In the genomic region with DNA sequence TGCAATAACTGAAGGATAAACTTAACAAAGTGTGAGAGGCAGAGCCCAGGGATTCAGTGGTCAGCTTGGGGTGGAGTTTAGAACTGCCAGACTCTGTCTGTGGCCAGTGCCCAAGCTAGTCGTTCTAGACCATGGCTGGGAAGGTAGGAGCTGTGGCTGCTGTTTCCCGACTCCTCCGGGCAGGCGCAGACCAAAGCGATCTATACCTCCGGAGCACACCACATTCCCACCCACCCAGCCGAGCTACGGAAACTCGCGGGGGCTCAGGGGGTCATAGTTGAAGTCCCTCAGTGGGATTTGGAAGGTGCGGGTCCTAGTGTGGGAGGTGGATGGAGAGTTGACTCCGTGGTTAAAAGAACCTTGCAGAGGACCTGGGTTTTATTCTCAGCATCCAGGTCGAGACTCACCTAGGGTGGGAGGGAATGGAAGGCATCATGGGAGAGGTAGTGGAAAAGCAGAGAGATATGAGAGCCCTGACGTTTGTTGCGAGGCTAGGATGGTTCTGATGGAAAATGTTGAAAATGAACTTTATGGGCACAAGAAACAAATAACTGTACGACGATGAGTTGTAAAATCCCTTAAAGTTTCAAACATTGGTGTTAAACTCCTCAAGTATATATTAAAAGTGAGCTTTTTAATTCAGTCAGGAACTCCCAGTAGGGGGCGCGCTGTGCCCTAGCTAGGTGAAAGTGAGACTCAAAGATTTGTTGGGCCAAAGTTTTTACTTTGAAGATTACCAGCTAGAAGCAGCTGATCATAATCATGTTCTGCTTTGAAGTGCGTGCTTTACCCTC, we compare ENCODE assay signal across 8 mouse cellular contexts. TPM values are rescaled to one million over a fixed set of nuclear protein-coding genes. Genes with fewer than 3 reads are reported as not detected.
DNase-seq lines count a peak whose midpoint lies in the region; ATAC-seq and TF ChIP-seq lines count a peak whose summit lies in the region.

No protein-coding gene starts in this region.

- H3K27ac ChIP-seq in MEL (ENCODE audit: control insufficient read depth, low read depth, low read length): no peak overlapping the region
- H3K27ac ChIP-seq in forebrain, embryonic 12.5 days: 0 out of 2 replicates have a peak overlapping the region, but pooled peaks have one; percentile 42
- H3K27ac ChIP-seq in liver, postnatal 0 days (ENCODE audit: low read depth): 0 out of 2 replicates have a peak overlapping the region, but pooled peaks have one; percentile 41
- H3K27ac ChIP-seq in neural tube, embryonic 14.5 days (ENCODE audit: low read depth, low read length): no peak overlapping the region
- no peak overlapping the region for H3K27ac ChIP-seq in thymus, adult 2 months (ENCODE audit: control insufficient read depth, insufficient read depth, low read length)

- intact Hi-C loops in heart, postnatal 14 days (cut with DNase I): no loop called here

- no peaks in the 10 kb centered on the region for H3K4me1 ChIP-seq in MEL (ENCODE audit: control insufficient read depth in 1 of 2, insufficient read depth in 2 of 2, low read length in 2 of 2)
- peaks cover 8% of the 10 kb centered on the region; the same call in 1 of the 2 replicates for H3K4me1 ChIP-seq in forebrain, embryonic 12.5 days
- peaks cover 5% of the 10 kb centered on the region; the same call in 1 of the 2 replicates for H3K4me1 ChIP-seq in liver, postnatal 0 days (ENCODE audit: insufficient read depth)
- no peaks in the 10 kb centered on the region for H3K4me1 ChIP-seq in neural tube, embryonic 14.5 days (ENCODE audit: control insufficient read depth, insufficient read depth, low read length)
- H3K4me1 ChIP-seq in thymus, adult 2 months (replicated peaks; ENCODE audit: control insufficient read depth, insufficient read depth, low read length): peaks cover 11% of the 10 kb centered on the region

- no peaks in the 10 kb centered on the region for H3K9me3 ChIP-seq in MEL (replicated peaks; ENCODE audit: insufficient read depth, low read length)
- no peaks in the 10 kb centered on the region for H3K9me3 ChIP-seq in forebrain, embryonic 12.5 days
- H3K9me3 ChIP-seq in liver, postnatal 0 days (ENCODE audit: low read length): no peaks in the 10 kb centered on the region
- no peaks in the 10 kb centered on the region for H3K9me3 ChIP-seq in neural tube, embryonic 14.5 days (ENCODE audit: control insufficient read depth, low read length)

- H3K27me3 ChIP-seq in MEL (ENCODE audit: control insufficient read depth in 1 of 2, insufficient read depth in 2 of 2, low read length in 2 of 2): no peaks in the 10 kb centered on the region
- no peaks in the 10 kb centered on the region for H3K27me3 ChIP-seq in forebrain, embryonic 12.5 days
- no peaks in the 10 kb centered on the region for H3K27me3 ChIP-seq in liver, postnatal 0 days (ENCODE audit: insufficient read depth, low read length)
- H3K27me3 ChIP-seq in neural tube, embryonic 14.5 days (ENCODE audit: control insufficient read depth, insufficient read depth, low read length): no peaks in the 10 kb centered on the region
- H3K27me3 ChIP-seq in thymus, adult 2 months (ENCODE audit: control insufficient read depth, insufficient read depth, low read length): no peaks in the 10 kb centered on the region

- H3K9ac ChIP-seq in MEL (ENCODE audit: control insufficient read depth, low read depth, low read length, poor library complexity, severe bottlenecking): peak overlapping the region; percentile 44
- peak overlapping the region; percentile 50; the same call in 1 of the 2 replicates for H3K9ac ChIP-seq in forebrain, embryonic 12.5 days
- peak overlapping the region; percentile 23; the same call in 1 of the 2 replicates for H3K9ac ChIP-seq in liver, postnatal 0 days (replicated peaks)
- no peak overlapping the region; the same call in 1 of the 2 replicates for H3K9ac ChIP-seq in neural tube, embryonic 14.5 days (replicated peaks; ENCODE audit: low read depth, low read length)

- peak; percentile 19 for TF ChIP-seq RAD21 in MEL (IDR thresholded peaks at IDR 0.05; ENCODE audit: low read depth, low read length)

- ATAC-seq in forebrain, embryonic 12.5 days (ENCODE audit: low FRiP score): no peak
- peak; percentile 13; the same call in 1 of the 2 replicates for ATAC-seq in liver, postnatal 0 days
- ATAC-seq in neural tube, embryonic 14.5 days (ENCODE audit: low read depth): no peak

- no peaks in the 10 kb centered on the region for H3K79me2 ChIP-seq in MEL (ENCODE audit: control insufficient read depth, insufficient read depth, low read length, poor library complexity)

- no peak for TF ChIP-seq POLR2A in MEL (IDR thresholded peaks at IDR 0.05; ENCODE audit: control insufficient read depth in 1 of 2, insufficient read depth in 1 of 2, low read depth in 1 of 2, low read length in 2 of 2, poor library complexity in 1 of 2)
- no peak for TF ChIP-seq POLR2A in thymus, adult 2 months (IDR thresholded peaks at IDR 0.05; ENCODE audit: control insufficient read depth, extremely low read depth, insufficient read depth, low read length, poor library complexity)

- under 1% methylated on average over 20 of the region's 20 CpGs for WGBS in forebrain, embryonic 12.5 days
- WGBS in liver, postnatal 0 days (ENCODE audit: insufficient replicate concordance): 1% methylated on average over 20 of the region's 20 CpGs
- WGBS in neural tube, embryonic 14.5 days: 1% methylated on average over 20 of the region's 20 CpGs
- 2% methylated on average over 20 of the region's 20 CpGs for WGBS in thymus, adult 2 months

- H3K4me3 ChIP-seq in MEL (ENCODE audit: control insufficient read depth in 1 of 2, insufficient read depth in 1 of 2, low read depth in 2 of 2, low read length in 2 of 2): peak overlapping the region; percentile 66 to 70
- H3K4me3 ChIP-seq in forebrain, embryonic 12.5 days (replicated peaks): peak overlapping the region; percentile 59
- H3K4me3 ChIP-seq in liver, postnatal 0 days (ENCODE audit: low read depth, low read length): peak overlapping the region; percentile 49
- H3K4me3 ChIP-seq in neural tube, embryonic 14.5 days (ENCODE audit: low read depth, low read length): peak overlapping the region; percentile 59
- H3K4me3 ChIP-seq in thymus, adult 2 months (ENCODE audit: control insufficient read depth, insufficient read depth, low read length): peak overlapping the region; percentile 37

- peak overlapping the region; percentile 87 for H3K4me2 ChIP-seq in forebrain, embryonic 12.5 days
- H3K4me2 ChIP-seq in liver, postnatal 0 days (ENCODE audit: low read depth, low read length): peak overlapping the region; percentile 81
- H3K4me2 ChIP-seq in neural tube, embryonic 14.5 days (ENCODE audit: low read depth, low read length): peak overlapping the region; percentile 92

- DNase-seq in MEL (ENCODE audit: low read depth, low spot score): peak; percentile 62
- DNase-seq in c-Kit-positive CD71-positive TER-119-positive erythroid progenitor cells, embryonic 14.5 days (ENCODE audit: low spot score): peak; percentile 61
- DNase-seq in heart, postnatal 14 days: peak; percentile 68 to 82
- DNase-seq in kidney, postnatal 4 days: peak; percentile 91
- DNase-seq in liver, postnatal 0 days: peak; percentile 72
- DNase-seq in thymus, adult 2 months: peak; percentile 61

- no peaks in the 10 kb centered on the region for H3K36me3 ChIP-seq in MEL (ENCODE audit: control insufficient read depth in 1 of 2, insufficient read depth in 2 of 2, low read length in 2 of 2)
- H3K36me3 ChIP-seq in forebrain, embryonic 12.5 days (replicated peaks): no peaks in the 10 kb centered on the region
- no peaks in the 10 kb centered on the region for H3K36me3 ChIP-seq in liver, postnatal 0 days (replicated peaks; ENCODE audit: insufficient read depth, low read length)
- no peaks in the 10 kb centered on the region for H3K36me3 ChIP-seq in neural tube, embryonic 14.5 days (ENCODE audit: control insufficient read depth, insufficient read depth, low read length)
- H3K36me3 ChIP-seq in thymus, adult 2 months (ENCODE audit: control insufficient read depth, insufficient read depth, low read length): no peaks in the 10 kb centered on the region

- TF ChIP-seq CTCF in MEL (IDR thresholded peaks at IDR 0.05 in 2 of 3, conservative IDR thresholded peaks at IDR 0.05 in 1 of 3; ENCODE audit: control insufficient read depth in 1 of 3, insufficient read depth in 1 of 3, low read depth in 2 of 3, low read length in 3 of 3, poor library complexity in 1 of 3, severe bottlenecking in 1 of 3): peak; percentile 48 to 53 (median 48)
- TF ChIP-seq CTCF in liver, postnatal 0 days (IDR thresholded peaks at IDR 0.05; ENCODE audit: low read depth): peak; percentile 71
- TF ChIP-seq CTCF in thymus, adult 2 months (IDR thresholded peaks at IDR 0.05; ENCODE audit: borderline replicate concordance, control insufficient read depth, extremely low read depth, insufficient read depth, low read length, poor library complexity): no peak

- TF ChIP-seq EP300 in MEL (IDR thresholded peaks at IDR 0.05; ENCODE audit: low read depth in 1 of 2, low read length in 2 of 2): no peak
- no peak for TF ChIP-seq EP300 in liver, postnatal 0 days (IDR thresholded peaks at IDR 0.05; ENCODE audit: low read depth)

TF ChIP-seq in MEL, 35 proteins besides CTCF, POLR2A, EP300 and RAD21:
- TF ChIP-seq USF1 (IDR thresholded peaks at IDR 0.05; ENCODE audit: low read depth, low read length) (no peak), SMC3 (IDR thresholded peaks at IDR 0.05; ENCODE audit: low read depth, low read length) (peak; percentile 37), ZC3H11A (IDR thresholded peaks at IDR 0.05; ENCODE audit: low read depth, low read length) (0 out of 2 replicates have a peak, but pooled peaks have one; percentile 6), ETS1 (IDR thresholded peaks at IDR 0.05; ENCODE audit: low read depth, low read length) (0 out of 2 replicates have a peak, but pooled peaks have one; percentile 36), SIN3A (IDR thresholded peaks at IDR 0.05; ENCODE audit: low read length) (peak; percentile 31; the same call in 1 of the 2 replicates), HCFC1 (IDR thresholded peaks at IDR 0.05; ENCODE audit: low read depth, low read length) (0 out of 2 replicates have a peak, but pooled peaks have one; percentile 8), TBP (IDR thresholded peaks at IDR 0.05; ENCODE audit: low read depth, low read length) (no peak)

RNA-seq across cellular contexts. Expression of a gene that starts 57.6 kb away (rescaled TPM):
- total RNA-seq in MEL (2012; rRNA removed): 0.08 TPM in 1 of 2 replicates, not detected in the other
- polyA plus RNA-seq in MEL (2012; ENCODE audit: insufficient read depth in 1 of 2, insufficient read length in 2 of 2, low read depth in 1 of 2, low replicate concordance in 2 of 2, missing spikeins in 1 of 2): 1 to 10 TPM in 1 of 2 experiments, not detected in 1; 3.4 TPM
- polyA plus RNA-seq in forebrain, embryonic 12.5 days (2016; fragmentation: Nextera tagmentation; extraction: Ambion mirVana): 30.1 and 34.5 TPM in 2 replicates
- 100 to 1,000 TPM; 105 to 126 TPM for total RNA-seq in heart, postnatal 14 days (2021)
- 17.7 and 19.6 TPM in 2 replicates for polyA plus RNA-seq in liver, postnatal 0 days (2015; fragmentation: Nextera tagmentation; extraction: Ambion mirVana)
- 32.1 and 42.6 TPM in 2 replicates for polyA plus RNA-seq in neural tube, embryonic 14.5 days (2014; fragmentation: Nextera tagmentation; extraction: Ambion mirVana)
- 33.3 and 36.7 TPM in 2 replicates for polyA plus RNA-seq in thymus, adult 2 months (2012; rRNA removed)

Comparison
In these comparisons a context has a peak if more than half of its experiments do, and no peak if none do; other contexts are left out.
1. H3K27ac ChIP-seq: peak in forebrain, embryonic 12.5 days (single experiment) and liver, postnatal 0 days (single experiment); none in MEL (single experiment), neural tube, embryonic 14.5 days (single experiment) and thymus, adult 2 months (single experiment).
2. Peak in every context shown above with its lines, with median percentiles within 50 percentile points of each other: DNase-seq, H3K4me3 ChIP-seq and H3K4me2 ChIP-seq.